In genomic region chr2:26123079-26123648, GRCm38 (mm10) we compare ENCODE assay signal across 8 mouse cellular contexts. TPM values are rescaled to one million over a fixed set of nuclear protein-coding genes. Genes with fewer than 3 reads are reported as not detected.
DNase-seq lines count a peak whose midpoint lies in the region; ATAC-seq and TF ChIP-seq lines count a peak whose summit lies in the region.

Nacc2 (minus strand) TSS chr2:26123220.

- peak within 1 kb of the TSS; percentile 75 for H3K9ac ChIP-seq in embryonic facial prominence, embryonic 12.5 days
- peak within 1 kb of the TSS; percentile 79 for H3K9ac ChIP-seq in heart, embryonic 15.5 days
- H3K9ac ChIP-seq in midbrain, postnatal 0 days (replicated peaks; ENCODE audit: low read length, poor library complexity, severe bottlenecking), result peak within 1 kb of the TSS; percentile 57

- H3K36me3 ChIP-seq in thymus, adult 2 months (ENCODE audit: control insufficient read depth, insufficient read depth, low read length), result no peaks in the 10 kb centered on the region
- H3K36me3 ChIP-seq in embryonic facial prominence, embryonic 12.5 days, result no peaks in the 10 kb centered on the region
- no peaks in the 10 kb centered on the region for H3K36me3 ChIP-seq in heart, embryonic 15.5 days
- H3K36me3 ChIP-seq in midbrain, postnatal 0 days (ENCODE audit: insufficient read depth, low read length), result no peaks in the 10 kb centered on the region

- TF ChIP-seq POLR2A in thymus, adult 2 months (IDR thresholded peaks at IDR 0.05; ENCODE audit: control insufficient read depth, extremely low read depth, insufficient read depth, low read length, poor library complexity), result no peak

- peak within 1 kb of the TSS; percentile 84 for H3K4me2 ChIP-seq in embryonic facial prominence, embryonic 12.5 days (replicated peaks)
- peak within 1 kb of the TSS; percentile 95 for H3K4me2 ChIP-seq in heart, embryonic 15.5 days
- peak within 1 kb of the TSS; percentile 99 for H3K4me2 ChIP-seq in midbrain, postnatal 0 days (ENCODE audit: low read depth, low read length, poor library complexity, severe bottlenecking)

- peak; percentile 22; the same call in 1 of the 2 replicates for ATAC-seq in embryonic facial prominence, embryonic 12.5 days (ENCODE audit: insufficient number of reproducible peaks, insufficient read depth, low FRiP score, low TSS enrichment)
- ATAC-seq in heart, embryonic 15.5 days (replicated peaks; ENCODE audit: insufficient number of reproducible peaks, insufficient read depth, low FRiP score, low read depth), result no peak
- no peak for ATAC-seq in midbrain, postnatal 0 days (ENCODE audit: low FRiP score)
- no peak for ATAC-seq in activated CD4-positive, CD25-positive, alpha-beta regulatory T cell, adult 4 months

- DNase-seq in thymus, adult 2 months, result no peak
- DNase-seq in thymus, postnatal 14 days, result no peak
- no peak for DNase-seq in left cerebral cortex, postnatal 10 days (ENCODE audit: extremely low spot score in 1 of 2, low spot score in 2 of 2)
- no peak for DNase-seq in midbrain, postnatal 0 days (ENCODE audit: low spot score)
- no peak for DNase-seq in spleen, adult 12 weeks (ENCODE audit: low spot score)

- H3K9me3 ChIP-seq in embryonic facial prominence, embryonic 12.5 days, result no peaks in the 10 kb centered on the region
- no peaks in the 10 kb centered on the region for H3K9me3 ChIP-seq in heart, embryonic 15.5 days (replicated peaks)
- H3K9me3 ChIP-seq in midbrain, postnatal 0 days (ENCODE audit: low read length), result no peaks in the 10 kb centered on the region

- H3K27me3 ChIP-seq in thymus, adult 2 months (ENCODE audit: control insufficient read depth, insufficient read depth, low read length), result no peaks in the 10 kb centered on the region; the same call in 1 of the 2 replicates
- peaks cover 42% of the 10 kb centered on the region for H3K27me3 ChIP-seq in embryonic facial prominence, embryonic 12.5 days
- H3K27me3 ChIP-seq in heart, embryonic 15.5 days, result peaks cover 8% of the 10 kb centered on the region
- H3K27me3 ChIP-seq in midbrain, postnatal 0 days (ENCODE audit: insufficient read depth, low read length), result peaks cover 13% of the 10 kb centered on the region; the same call in 1 of the 2 replicates

- intact Hi-C loops in left cerebral cortex, postnatal 10 days (cut with DNase I), result loop anchor here (5.0 kb wide), 1 partner anchor 61 kb away; no protein-coding TSS in a partner anchor

- H3K4me3 ChIP-seq in thymus, adult 2 months (ENCODE audit: control insufficient read depth, insufficient read depth, low read length), result peak within 1 kb of the TSS; percentile 24
- H3K4me3 ChIP-seq in embryonic facial prominence, embryonic 12.5 days, result peak within 1 kb of the TSS; percentile 77
- H3K4me3 ChIP-seq in heart, embryonic 15.5 days, result peak within 1 kb of the TSS; percentile 65
- peak within 1 kb of the TSS; percentile 78 for H3K4me3 ChIP-seq in midbrain, postnatal 0 days (ENCODE audit: low read depth, low read length)

- no peak for TF ChIP-seq CTCF in thymus, adult 2 months (IDR thresholded peaks at IDR 0.05; ENCODE audit: borderline replicate concordance, control insufficient read depth, extremely low read depth, insufficient read depth, low read length, poor library complexity)
- TF ChIP-seq CTCF in midbrain, postnatal 0 days (IDR thresholded peaks at IDR 0.05), result no peak

- no peak within 1 kb of the TSS for H3K27ac ChIP-seq in thymus, adult 2 months (ENCODE audit: control insufficient read depth, insufficient read depth, low read length)
- H3K27ac ChIP-seq in embryonic facial prominence, embryonic 12.5 days, result no peak within 1 kb of the TSS
- peak within 1 kb of the TSS; percentile 35 for H3K27ac ChIP-seq in heart, embryonic 15.5 days
- H3K27ac ChIP-seq in midbrain, postnatal 0 days (ENCODE audit: low read depth, low read length), result no peak within 1 kb of the TSS

- 43% methylated on average over 9 of the region's 9 CpGs for WGBS in thymus, adult 2 months
- 22% methylated on average over 9 of the region's 9 CpGs for WGBS in embryonic facial prominence, embryonic 12.5 days
- 29% methylated on average over 9 of the region's 9 CpGs for WGBS in heart, embryonic 15.5 days
- 31% methylated on average over 9 of the region's 9 CpGs for WGBS in midbrain, postnatal 0 days

- H3K4me1 ChIP-seq in thymus, adult 2 months (replicated peaks; ENCODE audit: control insufficient read depth, insufficient read depth, low read length), result no peaks in the 10 kb centered on the region; the same call in 1 of the 2 replicates
- H3K4me1 ChIP-seq in embryonic facial prominence, embryonic 12.5 days, result peaks cover 14% of the 10 kb centered on the region
- H3K4me1 ChIP-seq in heart, embryonic 15.5 days (replicated peaks), result peaks cover 39% of the 10 kb centered on the region
- peaks cover 10% of the 10 kb centered on the region; the same call in 1 of the 2 replicates for H3K4me1 ChIP-seq in midbrain, postnatal 0 days (ENCODE audit: insufficient read depth, low read length)

RNA-seq across cellular contexts. Expression of gene Nacc2, which starts in this region (rescaled TPM):
- polyA plus RNA-seq in thymus, adult 2 months (2012; rRNA removed), result 12.6 and 13.8 TPM in 2 replicates
- polyA plus RNA-seq in embryonic facial prominence, embryonic 12.5 days (2016; fragmentation: Nextera tagmentation; extraction: Ambion mirVana), result 6.8 and 7.7 TPM in 2 replicates
- 5.2 and 8.0 TPM in 2 replicates for polyA plus RNA-seq in heart, embryonic 15.5 days (2015; fragmentation: Nextera tagmentation; extraction: Ambion mirVana)
- total RNA-seq in left cerebral cortex, postnatal 10 days (2021), result 10 to 100 TPM; 45.6 to 46.4 TPM
- total RNA-seq in midbrain, postnatal 0 days (2014; rRNA removed), result 35.2 and 40.7 TPM in 2 replicates
- 21.4 and 23.9 TPM in 2 replicates for polyA plus RNA-seq in midbrain, postnatal 0 days (2015; fragmentation: Nextera tagmentation; extraction: Ambion mirVana)
- polyA plus RNA-seq in activated CD4-positive, CD25-positive, alpha-beta regulatory T cell, adult 4 months (2017; shearing (Covaris generic)), result 1 to 10 TPM; 1.1 to 1.3 TPM

Comparison
In these comparisons a context has a peak if more than half of its experiments do, and no peak if none do; other contexts are left out.
1. H3K4me3 ChIP-seq: peak in every context shown above with its lines; median percentile 78 in midbrain, postnatal 0 days; 77 in embryonic facial prominence, embryonic 12.5 days; 65 in heart, embryonic 15.5 days; 24 in thymus, adult 2 months.